Mouse (Mus musculus): ENCODE data around the gene Vmn2r39.
"Not testable (repeated sequence)": the region's sequence is repeated elsewhere in the genome, so short reads cannot be mapped to it uniquely, and the experiment has no call there.

The Vmn2r39 gene

DNA sequence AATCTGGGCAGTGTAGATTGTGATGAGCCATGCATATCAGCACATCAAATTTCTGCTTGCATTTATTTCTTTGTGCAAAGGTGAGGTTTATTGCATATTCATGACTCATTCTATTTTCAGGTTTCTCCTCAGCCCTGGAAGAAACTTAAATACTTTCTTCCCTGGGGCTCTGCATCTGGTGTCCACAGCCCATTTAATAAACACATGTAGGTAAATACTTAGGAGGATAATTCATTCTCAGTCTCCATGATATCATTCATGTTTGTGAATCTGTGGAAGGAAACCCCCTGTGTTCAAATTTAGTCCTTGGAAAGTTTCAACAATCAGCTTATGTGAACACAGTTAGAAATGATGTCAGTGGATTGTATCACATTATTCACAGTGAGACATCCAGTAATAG lies at the start of gene Vmn2r39:
Gene Vmn2r39 (minus strand): TSS at position 101 of the 400 bp plus-strand sequence.
- DNase-seq (ENCODE audit: low read depth, low spot score), result not testable (repeated sequence)

DNA sequence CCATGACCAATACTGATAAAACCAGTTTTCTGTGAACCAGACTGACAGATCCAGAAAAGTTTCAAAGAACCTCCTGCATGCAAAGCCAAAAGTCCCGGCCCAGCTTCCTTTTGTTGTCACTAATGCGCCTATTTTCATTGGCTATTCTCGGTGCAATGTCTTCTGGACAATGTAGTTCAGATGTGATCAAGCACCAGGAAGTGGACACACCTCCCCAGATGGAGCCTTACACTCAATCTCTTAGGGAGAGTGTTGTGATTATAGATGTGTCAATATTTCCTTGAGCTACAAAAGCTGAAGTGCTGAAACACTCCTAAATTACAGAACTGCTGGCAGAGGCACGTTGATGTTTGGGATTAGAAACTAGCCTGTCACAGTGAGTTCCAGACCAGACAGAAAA lies 34.8 kb upstream of the Vmn2r39 start:
- not testable (repeated sequence) for DNase-seq (ENCODE audit: low read depth, low spot score)

Data from brain, adult 2 months (tissue).